Mouse (Mus musculus): ENCODE results near the gene Gfra1. TPM values are rescaled to one million over a fixed set of nuclear protein-coding genes. Genes with fewer than 3 reads are reported as not detected.

The Gfra1 gene
- total RNA-seq, 2 experiments from 2014 or later, result 3.5 to 3.6 TPM

GRCm38 (mm10) chr19:58199679-58200078 is 256.0 kb downstream of the Gfra1 start:
- no peak for DNase-seq (ENCODE audit: low spot score)
- intact Hi-C loops (cut with DNase I), result no loop called here

GRCm38 (mm10) chr19:58193733-58194456 is 261.8 kb downstream of the Gfra1 start:
- intact Hi-C loops (cut with DNase I), result no loop called here
- no peak for DNase-seq (ENCODE audit: low spot score)

GRCm38 (mm10) chr19:58190947-58191346 is 264.8 kb downstream of the Gfra1 start:
- intact Hi-C loops (cut with DNase I), result no loop called here
- no peak for DNase-seq (ENCODE audit: low spot score)

DNA sequence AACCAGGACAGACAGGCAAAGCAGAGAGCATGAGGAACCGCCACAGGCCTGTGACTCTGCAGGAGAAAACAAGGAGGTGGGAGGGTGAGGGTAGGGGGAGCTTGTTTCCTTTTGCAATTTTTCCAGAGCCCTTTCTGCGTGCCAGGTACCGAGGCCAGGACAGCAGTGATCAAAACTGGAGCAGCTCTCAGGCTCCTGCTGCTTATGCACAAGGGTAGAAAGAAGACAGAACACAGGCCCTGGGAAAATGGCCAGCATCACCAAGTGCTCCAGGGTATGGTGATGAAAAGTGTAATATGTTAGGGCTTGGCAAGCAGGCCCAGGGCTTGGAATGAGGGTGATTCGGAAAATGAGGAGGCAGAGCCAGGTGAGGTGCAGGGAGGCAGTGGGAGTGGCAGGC is 269.2 kb downstream of the Gfra1 start:
- intact Hi-C loops (cut with DNase I), result no loop called here
- no peak for DNase-seq (ENCODE audit: low spot score)

Other genes starting within 250 kb of the Gfra1 start
- gene Ccdc172, start 56.1 kb upstream of the Gfra1 start, total RNA-seq (2021), result not detected
- not detected for gene Pnlip, start 196.6 kb upstream of the Gfra1 start, total RNA-seq (2021)

Data from heart, postnatal 25 days (tissue).